Mouse (Mus musculus): ENCODE data around the gene Btc.

- TF ChIP-seq POLR2A (IDR thresholded peaks at IDR 0.05; ENCODE audit: low read depth, low read length) (no peak), CTCF (IDR thresholded peaks at IDR 0.05; ENCODE audit: borderline replicate concordance, insufficient read depth, low read length) (no peak)
These were observed 91.0 kb downstream of the Btc start for GRCm38 (mm10) chr5:91311767-91312166.
